Mouse (Mus musculus): Measurements from ENCODE around the gene Bmyc.
"Not testable (repeated sequence)": the region's sequence is repeated elsewhere in the genome, so short reads cannot be mapped to it uniquely, and the experiment has no call there.

Bmyc gene

DNA sequence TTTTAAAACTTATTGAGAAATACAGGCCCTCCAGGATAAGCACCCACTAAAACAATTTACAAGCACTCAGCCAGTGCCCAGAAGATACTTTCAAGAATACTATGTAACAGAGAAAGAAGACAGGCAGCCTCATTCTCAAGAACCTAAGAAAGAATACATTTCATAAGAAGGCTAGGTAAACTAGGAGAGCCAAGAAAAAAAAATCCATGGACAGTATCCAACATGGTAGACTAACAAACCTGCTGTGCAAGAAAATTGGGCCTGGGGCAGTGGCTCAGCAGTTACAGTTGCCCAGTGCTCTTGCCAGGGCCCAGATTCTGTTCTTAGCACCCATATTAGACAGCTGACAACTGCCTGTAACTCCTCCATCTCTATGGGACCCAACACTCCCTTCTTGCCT, 10.7 kb downstream of the Bmyc start:
- DNase-seq (ENCODE audit: low read depth, low spot score): no peak

GRCm38 (mm10) chr2:25733199-25733930, 26.8 kb downstream of the Bmyc start:
- DNase-seq (ENCODE audit: low read depth, low spot score): no peak

- not testable (repeated sequence) for DNase-seq (ENCODE audit: low read depth, low spot score)
Measured at GRCm38 (mm10) chr2:25736709-25737108, 30.2 kb downstream of the Bmyc start, which contains the start of gene Obp2b. Gene Obp2b (plus strand): TSS chr2:25737009.

DNA sequence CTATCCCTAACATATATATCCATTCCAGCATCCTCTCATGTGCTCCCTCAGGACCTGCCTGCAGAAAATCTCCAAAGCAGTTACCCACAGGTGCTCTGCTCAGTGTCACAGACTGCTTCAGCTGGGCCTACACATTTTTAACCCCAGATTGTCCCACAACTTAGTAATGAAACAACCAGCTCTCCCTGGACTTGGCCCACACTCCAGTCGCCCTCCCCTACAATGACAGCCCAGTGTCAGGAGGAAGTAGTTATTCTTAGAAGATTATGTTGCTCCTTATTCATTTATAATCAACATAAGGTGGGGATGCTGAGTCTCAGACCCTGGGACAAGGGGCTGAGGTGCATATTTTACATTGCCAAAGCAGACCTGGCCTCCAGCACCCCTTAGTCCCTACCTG, 35.1 kb downstream of the Bmyc start:
- no peak for DNase-seq (ENCODE audit: low read depth, low spot score)

DNA sequence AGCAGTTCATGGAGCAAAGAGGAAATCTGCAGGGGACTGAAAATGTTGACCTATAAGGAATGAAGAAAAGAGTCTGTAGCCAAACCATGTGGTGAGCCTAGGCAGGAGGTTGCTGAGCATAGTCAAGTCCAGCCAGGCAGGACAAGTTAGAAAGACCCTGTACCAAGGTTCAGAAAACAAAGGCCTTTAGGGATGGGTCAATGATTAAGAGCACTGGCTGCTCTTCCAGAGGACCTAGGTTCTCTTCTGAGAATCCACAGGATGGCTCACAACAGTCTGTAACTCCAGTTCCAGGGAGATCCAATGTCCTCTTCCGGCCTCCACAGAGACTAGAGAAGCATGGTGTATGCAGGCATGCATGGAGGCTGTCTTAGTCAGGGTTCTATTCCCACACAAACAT, 47.7 kb downstream of the Bmyc start:
- no peak for DNase-seq (ENCODE audit: low read depth, low spot score)
